Mouse (Mus musculus): ENCODE measurements around the gene Hoxd1. TPM values are rescaled to one million over a fixed set of nuclear protein-coding genes. Genes with fewer than 3 reads are reported as not detected.

Gene Hoxd1
- total and polyA plus RNA-seq, 3 experiments = not detected

GRCm38 (mm10) chr2:74720384-74720783 lies 42.4 kb upstream of the Hoxd1 start:
- intact Hi-C loops (cut with DNase I) = no loop called here
- Histone ChIP-seq H3K79me2 (replicated peaks; ENCODE audit: control insufficient read depth, insufficient read depth, low read length) (no peaks in the 10 kb centered on the region), H3K4me3 (no peak overlapping the region), H3K27ac (no peak overlapping the region), H3K36me3 (ENCODE audit: control insufficient read depth, insufficient read depth, low read length) (no peaks in the 10 kb centered on the region), H3K27me3 (ENCODE audit: control insufficient read depth, insufficient read depth, low read length) (peaks cover 16% of the 10 kb centered on the region), H3K4me1 (ENCODE audit: control insufficient read depth, insufficient read depth, low read length) (no peaks in the 10 kb centered on the region), H3K9ac (ENCODE audit: low read depth, low read length) (no peak overlapping the region)
- no peak for DNase-seq
- WGBS = 21% methylated on average over 2 of the region's 2 CpGs
- no peak for TF ChIP-seq EP300 (IDR thresholded peaks at IDR 0.05; ENCODE audit: insufficient read depth, low read depth, low read length)
- no peak for TF ChIP-seq CTCF (IDR thresholded peaks at IDR 0.05)
- no peak for TF ChIP-seq POLR2A (IDR thresholded peaks at IDR 0.05; ENCODE audit: insufficient read depth, low read depth, low read length)

- 35% methylated on average over 5 of the region's 5 CpGs for WGBS
- TF ChIP-seq POLR2A (IDR thresholded peaks at IDR 0.05; ENCODE audit: insufficient read depth, low read depth, low read length) (no peak), CTCF (IDR thresholded peaks at IDR 0.05) (no peak), EP300 (IDR thresholded peaks at IDR 0.05; ENCODE audit: insufficient read depth, low read depth, low read length) (no peak)
- H3K9ac ChIP-seq (ENCODE audit: low read depth, low read length) = no peak overlapping the region
- no peak overlapping the region for H3K27ac ChIP-seq
- H3K4me1 ChIP-seq (ENCODE audit: control insufficient read depth, insufficient read depth, low read length) = no peaks in the 10 kb centered on the region
- H3K36me3 ChIP-seq (ENCODE audit: control insufficient read depth, insufficient read depth, low read length) = no peaks in the 10 kb centered on the region
- H3K79me2 ChIP-seq (replicated peaks; ENCODE audit: control insufficient read depth, insufficient read depth, low read length) = no peaks in the 10 kb centered on the region
- H3K27me3 ChIP-seq (ENCODE audit: control insufficient read depth, insufficient read depth, low read length) = peaks cover 16% of the 10 kb centered on the region
- H3K4me3 ChIP-seq = no peak overlapping the region
- DNase-seq = no peak
- intact Hi-C loops (cut with DNase I) = no loop called here
Measured at GRCm38 (mm10) chr2:74720955-74721491, 41.8 kb upstream of the Hoxd1 start.

GRCm38 (mm10) chr2:74721882-74722281 lies 40.9 kb upstream of the Hoxd1 start:
- H3K4me1 ChIP-seq (ENCODE audit: control insufficient read depth, insufficient read depth, low read length) = no peaks in the 10 kb centered on the region
- no peak for TF ChIP-seq CTCF (IDR thresholded peaks at IDR 0.05)
- no peak for TF ChIP-seq EP300 (IDR thresholded peaks at IDR 0.05; ENCODE audit: insufficient read depth, low read depth, low read length)
- no peak for TF ChIP-seq POLR2A (IDR thresholded peaks at IDR 0.05; ENCODE audit: insufficient read depth, low read depth, low read length)
- 21% methylated on average over 6 of the region's 6 CpGs for WGBS
- no peak overlapping the region for H3K9ac ChIP-seq (ENCODE audit: low read depth, low read length)
- no peaks in the 10 kb centered on the region for H3K79me2 ChIP-seq (replicated peaks; ENCODE audit: control insufficient read depth, insufficient read depth, low read length)
- no peak overlapping the region for H3K4me3 ChIP-seq
- H3K36me3 ChIP-seq (ENCODE audit: control insufficient read depth, insufficient read depth, low read length) = no peaks in the 10 kb centered on the region
- intact Hi-C loops (cut with DNase I) = no loop called here
- H3K27me3 ChIP-seq (ENCODE audit: control insufficient read depth, insufficient read depth, low read length) = peaks cover 20% of the 10 kb centered on the region
- DNase-seq = no peak
- no peak overlapping the region for H3K27ac ChIP-seq

GRCm38 (mm10) chr2:74722949-74723348 lies 39.8 kb upstream of the Hoxd1 start:
- TF ChIP-seq CTCF (IDR thresholded peaks at IDR 0.05) = no peak
- TF ChIP-seq EP300 (IDR thresholded peaks at IDR 0.05; ENCODE audit: insufficient read depth, low read depth, low read length) = no peak
- no peak for TF ChIP-seq POLR2A (IDR thresholded peaks at IDR 0.05; ENCODE audit: insufficient read depth, low read depth, low read length)
- H3K27ac ChIP-seq = no peak overlapping the region
- H3K36me3 ChIP-seq (ENCODE audit: control insufficient read depth, insufficient read depth, low read length) = no peaks in the 10 kb centered on the region
- peaks cover 27% of the 10 kb centered on the region for H3K27me3 ChIP-seq (ENCODE audit: control insufficient read depth, insufficient read depth, low read length)
- H3K79me2 ChIP-seq (replicated peaks; ENCODE audit: control insufficient read depth, insufficient read depth, low read length) = no peaks in the 10 kb centered on the region
- H3K4me1 ChIP-seq (ENCODE audit: control insufficient read depth, insufficient read depth, low read length) = no peaks in the 10 kb centered on the region
- WGBS = 20% methylated on average over 8 of the region's 8 CpGs
- DNase-seq = peak in 1 of 2 experiments; percentile 14
- H3K9ac ChIP-seq (ENCODE audit: low read depth, low read length) = no peak overlapping the region
- intact Hi-C loops (cut with DNase I) = no loop called here
- H3K4me3 ChIP-seq = no peak overlapping the region

GRCm38 (mm10) chr2:74724244-74725015 lies 38.4 kb upstream of the Hoxd1 start:
- H3K36me3 ChIP-seq (ENCODE audit: control insufficient read depth, insufficient read depth, low read length) = no peaks in the 10 kb centered on the region
- DNase-seq = peak in 1 of 2 experiments; percentile 12
- H3K27me3 ChIP-seq (ENCODE audit: control insufficient read depth, insufficient read depth, low read length) = peaks cover 28% of the 10 kb centered on the region
- H3K27ac ChIP-seq = no peak overlapping the region
- H3K79me2 ChIP-seq (replicated peaks; ENCODE audit: control insufficient read depth, insufficient read depth, low read length) = no peaks in the 10 kb centered on the region
- WGBS = 45% methylated on average over 7 of the region's 7 CpGs
- TF ChIP-seq POLR2A (IDR thresholded peaks at IDR 0.05; ENCODE audit: insufficient read depth, low read depth, low read length) (no peak), CTCF (IDR thresholded peaks at IDR 0.05) (no peak), EP300 (IDR thresholded peaks at IDR 0.05; ENCODE audit: insufficient read depth, low read depth, low read length) (no peak)
- H3K4me1 ChIP-seq (ENCODE audit: control insufficient read depth, insufficient read depth, low read length) = no peaks in the 10 kb centered on the region
- no peak overlapping the region for H3K9ac ChIP-seq (ENCODE audit: low read depth, low read length)
- H3K4me3 ChIP-seq = no peak overlapping the region
- intact Hi-C loops (cut with DNase I) = no loop called here

- WGBS = 24% methylated on average over 17 of the region's 17 CpGs
- Histone ChIP-seq H3K4me3 (no peak overlapping the region), H3K27ac (no peak overlapping the region), H3K9ac (ENCODE audit: low read depth, low read length) (no peak overlapping the region), H3K4me1 (ENCODE audit: control insufficient read depth, insufficient read depth, low read length) (no peaks in the 10 kb centered on the region), H3K79me2 (replicated peaks; ENCODE audit: control insufficient read depth, insufficient read depth, low read length) (no peaks in the 10 kb centered on the region), H3K27me3 (ENCODE audit: control insufficient read depth, insufficient read depth, low read length) (peaks cover 28% of the 10 kb centered on the region), H3K36me3 (ENCODE audit: control insufficient read depth, insufficient read depth, low read length) (no peaks in the 10 kb centered on the region)
- DNase-seq = peak in 1 of 2 experiments; percentile 16
- intact Hi-C loops (cut with DNase I) = no loop called here
- TF ChIP-seq CTCF (IDR thresholded peaks at IDR 0.05) (no peak), EP300 (IDR thresholded peaks at IDR 0.05; ENCODE audit: insufficient read depth, low read depth, low read length) (no peak), POLR2A (IDR thresholded peaks at IDR 0.05; ENCODE audit: insufficient read depth, low read depth, low read length) (no peak)
Measured at GRCm38 (mm10) chr2:74725171-74725570, 37.6 kb upstream of the Hoxd1 start.
